Mouse (Mus musculus) brain, embryonic 14.5 days (tissue): ENCODE results near the gene Mrpl58.

Experiments used
- CTCF ChIP-seq: fragments of 200-500 bp; IDR thresholded peaks from 2 replicates; pipeline ENCODE4 v1.5.1; 2012; ENCODE audit warnings: inconsistent platforms, mild to moderate bottlenecking, moderate library complexity, borderline replicate concordance; ENCODE audit not compliant: insufficient read depth, insufficient read length; ENCODE audit errors: extremely low read depth
- POLR2A ChIP-seq: fragments of 200-500 bp; IDR thresholded peaks from 2 replicates; pipeline ENCODE4 v1.6.1; 2012; ENCODE audit warnings: mild to moderate bottlenecking, inconsistent platforms, borderline replicate concordance; ENCODE audit not compliant: poor library complexity, insufficient read depth, insufficient read length, severe bottlenecking; ENCODE audit errors: extremely low read depth

- TF ChIP-seq CTCF (no peak), POLR2A (no peak)
These were observed 9.7 kb upstream of the Mrpl58 start for GRCm38 (mm10) chr11:115393721-115394325.
